Mouse (Mus musculus) neural tube, embryonic 10.5 days (tissue): Measurements from ENCODE around the gene Slc38a3.

ENCODE experiments used
- DNase-seq: peaks from one replicate; pipeline ENCODE4 v3.0.0-alpha.2; 2017; ENCODE audit warnings: low spot score; ENCODE audit errors: extremely low spot score

The Slc38a3 gene

GRCm38 (mm10) chr9:107669480-107669945 is at the start of gene Slc38a3:
TSS of gene Slc38a3 (minus strand) at chr9:107669530.
- DNase-seq = no peak

GRCm38 (mm10) chr9:107716951-107717350 is 47.6 kb upstream of the Slc38a3 start:
- DNase-seq = peak; percentile 55

- no peak for DNase-seq
Observed at GRCm38 (mm10) chr9:107715632-107716031, 46.3 kb upstream of the Slc38a3 start.

- peak; percentile 61 for DNase-seq
Observed at GRCm38 (mm10) chr9:107714221-107714952, 45.1 kb upstream of the Slc38a3 start.

GRCm38 (mm10) chr9:107709697-107710483 is 40.6 kb upstream of the Slc38a3 start, which contains the start of gene Sema3f:
TSS of gene Sema3f (minus strand) at chr9:107710475.
- DNase-seq = peak; percentile 80

- peak; percentile 70 for DNase-seq
Observed at GRCm38 (mm10) chr9:107709096-107709696, 39.9 kb upstream of the Slc38a3 start.

- DNase-seq = peak; percentile 51
Observed at GRCm38 (mm10) chr9:107708439-107709095, 39.2 kb upstream of the Slc38a3 start.

- peak; percentile 54 for DNase-seq
Observed at GRCm38 (mm10) chr9:107707701-107708438, 38.5 kb upstream of the Slc38a3 start.

- DNase-seq = peak; percentile 64
Observed at GRCm38 (mm10) chr9:107706781-107707211, 37.5 kb upstream of the Slc38a3 start.

GRCm38 (mm10) chr9:107703337-107704122 is 34.2 kb upstream of the Slc38a3 start:
- DNase-seq = no peak

GRCm38 (mm10) chr9:107702606-107703185 is 33.4 kb upstream of the Slc38a3 start:
- no peak for DNase-seq

- DNase-seq = no peak
Observed at GRCm38 (mm10) chr9:107701594-107701993, 32.3 kb upstream of the Slc38a3 start.

- peak; percentile 43 for DNase-seq
Observed at GRCm38 (mm10) chr9:107700114-107700571, 30.8 kb upstream of the Slc38a3 start.

GRCm38 (mm10) chr9:107699376-107699980 is 30.1 kb upstream of the Slc38a3 start:
- DNase-seq = peak; percentile 71

- DNase-seq = peak; percentile 65
Observed at GRCm38 (mm10) chr9:107698611-107699190, 29.4 kb upstream of the Slc38a3 start.

- DNase-seq = no peak
Observed at GRCm38 (mm10) chr9:107697811-107698521, 28.6 kb upstream of the Slc38a3 start.

GRCm38 (mm10) chr9:107696845-107697610 is 27.7 kb upstream of the Slc38a3 start:
- peak; percentile 44 for DNase-seq
